Mouse (Mus musculus) stomach, postnatal 0 days (tissue): ENCODE results near the gene Anxa4. TPM values are rescaled to one million over a fixed set of nuclear protein-coding genes. Genes with fewer than 3 reads are reported as not detected.
A peak's percentile ranks its signal among the peaks of the same experiment; 100 is the strongest.

Source experiments
- ATAC-seq: fragments of 200-750 bp; cut with Nextera tagmentation; 2 replicates; pipeline ENCODE4 v1.8.0; 2017; ENCODE audit not compliant: low FRiP score, low TSS enrichment
- DNase-seq: peaks from one replicate; pipeline ENCODE4 v3.0.0-alpha.2; 2016; ENCODE audit warnings: low spot score
- H3K27ac ChIP-seq: fragments of 300-500 bp; sonication (generic); replicated peaks from 2 replicates; pipeline ENCODE4 v1.5.1; 2014; ENCODE audit warnings: mild to moderate bottlenecking, control low read depth
- H3K27me3 ChIP-seq: fragments of 300-500 bp; sonication (generic); 2 replicates; pipeline ENCODE4 v1.6.1; 2014; ENCODE audit warnings: low read length; ENCODE audit not compliant: control insufficient read depth, insufficient read depth
- H3K36me3 ChIP-seq: fragments of 300-500 bp; sonication (generic); 2 replicates; pipeline ENCODE4 v1.6.1; 2014; ENCODE audit warnings: low read length, mixed read lengths; ENCODE audit not compliant: control insufficient read depth, insufficient read depth
- H3K4me1 ChIP-seq: fragments of 300-500 bp; sonication (generic); replicated peaks from 2 replicates; pipeline ENCODE4 v1.6.1; 2014; ENCODE audit warnings: antibody characterized with exemption; ENCODE audit not compliant: control insufficient read depth, insufficient read depth
- H3K4me2 ChIP-seq: fragments of 300-500 bp; sonication (generic); replicated peaks from 2 replicates; pipeline ENCODE4 v1.6.1; 2014; ENCODE audit warnings: low read depth, mild to moderate bottlenecking, control low read depth, moderate library complexity
- H3K4me3 ChIP-seq: fragments of 300-500 bp; sonication (generic); 2 replicates; pipeline ENCODE4 v1.5.1; 2014; ENCODE audit warnings: low read depth, low read length, control low read depth
- H3K9ac ChIP-seq: fragments of 300-500 bp; sonication (generic); 2 replicates; pipeline ENCODE4 v1.6.1; 2014; ENCODE audit warnings: mild to moderate bottlenecking, low read length, control low read depth, mixed read lengths
- H3K9me3 ChIP-seq: fragments of 300-500 bp; sonication (generic); 2 replicates; pipeline ENCODE4 v1.6.1; 2016; ENCODE audit warnings: low read length; ENCODE audit not compliant: control insufficient read depth
- CTCF ChIP-seq: IDR thresholded peaks from 2 replicates; pipeline ENCODE4 v1.5.1; 2016; ENCODE audit warnings: antibody characterized with exemption, low read depth, mild to moderate bottlenecking, moderate library complexity
- EP300 ChIP-seq: optimal IDR thresholded peaks from 2 replicates; pipeline ENCODE3; 2016; ENCODE audit warnings: antibody characterized with exemption
- WGBS: fragments of 180-500 bp; shearing (Covaris S2); extraction: QIAGEN DNeasy Blood & Tissue Kit; methylation state at CpG from one replicate; pipeline ENCODE4 v1.1.7; 2014; 5-methylcytosine and 5-hydroxymethylcytosine counted together
- polyA plus RNA-seq: library from polyadenylated mRNA; unstranded; fragments of >200 nt; fragmentation: Nextera tagmentation; extraction: Ambion mirVana; gene quantifications from 2 replicates; pipeline ENCODE4 v1.2.1, GENCODE M21; 2015

Gene Anxa4
- polyA plus RNA-seq, 1 experiment from 2014 or later: 114 TPM

GRCm38 (mm10) chr6:86829768-86830167 is 36.4 kb upstream of the Anxa4 start:
- ATAC-seq (no peak), DNase-seq (no peak)
- Histone ChIP-seq H3K9ac (no peak overlapping the region), H3K4me2 (no peak overlapping the region), H3K4me1 (0 out of 2 replicates have a peak, but pooled peaks cover 2% of the 10 kb centered on the region), H3K4me3 (no peak overlapping the region), H3K27ac (no peak overlapping the region), H3K27me3 (no peaks in the 10 kb centered on the region), H3K9me3 (no peaks in the 10 kb centered on the region), H3K36me3 (no peaks in the 10 kb centered on the region)
- TF ChIP-seq CTCF: no peak
- no peak for TF ChIP-seq EP300
- WGBS: 82% methylated on average over 6 of the region's 6 CpGs

- ATAC-seq: no peak
- H3K36me3 ChIP-seq: no peaks in the 10 kb centered on the region
- no peaks in the 10 kb centered on the region for H3K4me1 ChIP-seq
- no peaks in the 10 kb centered on the region for H3K9me3 ChIP-seq
- no peak overlapping the region for H3K9ac ChIP-seq
- TF ChIP-seq EP300: no peak
- TF ChIP-seq CTCF: peak; percentile 50
- no peak overlapping the region for H3K4me3 ChIP-seq
- 78% methylated on average over 2 of the region's 2 CpGs for WGBS
- no peaks in the 10 kb centered on the region for H3K27me3 ChIP-seq
- no peak overlapping the region for H3K27ac ChIP-seq
- DNase-seq: no peak
- no peak overlapping the region for H3K4me2 ChIP-seq
Measured at GRCm38 (mm10) chr6:86827432-86827831, 34.0 kb upstream of the Anxa4 start.

GRCm38 (mm10) chr6:86824401-86824800 is 31.0 kb upstream of the Anxa4 start:
- H3K9me3 ChIP-seq: no peaks in the 10 kb centered on the region
- 94% methylated on average over 7 of the region's 7 CpGs for WGBS
- no peak overlapping the region for H3K9ac ChIP-seq
- H3K27me3 ChIP-seq: no peaks in the 10 kb centered on the region
- no peaks in the 10 kb centered on the region for H3K4me1 ChIP-seq
- ATAC-seq (no peak), DNase-seq (no peak)
- H3K4me3 ChIP-seq: no peak overlapping the region
- no peaks in the 10 kb centered on the region for H3K36me3 ChIP-seq
- H3K27ac ChIP-seq: no peak overlapping the region
- no peak overlapping the region for H3K4me2 ChIP-seq
- TF ChIP-seq CTCF (no peak), EP300 (no peak)

GRCm38 (mm10) chr6:86823824-86824223 is 30.4 kb upstream of the Anxa4 start:
- Histone ChIP-seq H3K9me3 (no peaks in the 10 kb centered on the region), H3K4me1 (no peaks in the 10 kb centered on the region), H3K4me2 (no peak overlapping the region), H3K36me3 (no peaks in the 10 kb centered on the region), H3K27ac (no peak overlapping the region), H3K27me3 (no peaks in the 10 kb centered on the region), H3K4me3 (no peak overlapping the region), H3K9ac (no peak overlapping the region)
- TF ChIP-seq EP300 (no peak), CTCF (no peak)
- 40% methylated on average over 10 of the region's 10 CpGs for WGBS
- no peak for DNase-seq
- ATAC-seq: no peak

GRCm38 (mm10) chr6:86823051-86823431 is 29.7 kb upstream of the Anxa4 start:
- no peaks in the 10 kb centered on the region for H3K27me3 ChIP-seq
- no peak for ATAC-seq
- H3K36me3 ChIP-seq: no peaks in the 10 kb centered on the region
- H3K4me1 ChIP-seq: no peaks in the 10 kb centered on the region
- DNase-seq: no peak
- peak overlapping the region; percentile 49; the same call in 1 of the 2 replicates for H3K4me2 ChIP-seq
- WGBS: 29% methylated on average over 9 of the region's 9 CpGs
- no peak overlapping the region for H3K27ac ChIP-seq
- TF ChIP-seq EP300 (no peak), CTCF (no peak)
- no peak overlapping the region for H3K4me3 ChIP-seq
- H3K9ac ChIP-seq: no peak overlapping the region
- no peaks in the 10 kb centered on the region for H3K9me3 ChIP-seq

- DNase-seq (peak; percentile 23), ATAC-seq (peak; percentile 50; the same call in 1 of the 2 replicates)
- 6% methylated on average over 19 of the region's 19 CpGs for WGBS
- no peak for TF ChIP-seq CTCF
- no peak for TF ChIP-seq EP300
- H3K27me3 ChIP-seq: no peaks in the 10 kb centered on the region
- H3K9ac ChIP-seq: peak overlapping the region; percentile 38; the same call in 1 of the 2 replicates
- no peaks in the 10 kb centered on the region for H3K4me1 ChIP-seq
- H3K9me3 ChIP-seq: no peaks in the 10 kb centered on the region
- H3K4me3 ChIP-seq: peak overlapping the region; percentile 21; the same call in 1 of the 2 replicates
- peak overlapping the region; percentile 49 for H3K4me2 ChIP-seq
- H3K36me3 ChIP-seq: no peaks in the 10 kb centered on the region
- no peak overlapping the region for H3K27ac ChIP-seq
Measured at GRCm38 (mm10) chr6:86822285-86823050, 29.1 kb upstream of the Anxa4 start.
